Mouse (Mus musculus): ENCODE results near the gene Igf2bp1. TPM values are rescaled to one million over a fixed set of nuclear protein-coding genes. Genes with fewer than 3 reads are reported as not detected.

Gene Igf2bp1
- total and polyA plus RNA-seq, 3 experiments, result 49.1 to 113 (median 52.6) TPM

- H3K36me3 ChIP-seq (replicated peaks), result peaks cover 78% of the 10 kb centered on the region
- no peak for DNase-seq (ENCODE audit: low spot score)
- no peak for ATAC-seq (ENCODE audit: extremely low read depth, insufficient number of reproducible peaks, low FRiP score, poor library complexity, severe bottlenecking)
Observed at GRCm38 (mm10) chr11:95959152-95959551, 46.6 kb downstream of the Igf2bp1 start.

GRCm38 (mm10) chr11:95958251-95958650 lies 47.5 kb downstream of the Igf2bp1 start:
- TF ChIP-seq POLR2AphosphoS5 (IDR thresholded peaks at IDR 0.05; ENCODE audit: insufficient replicate concordance, low read depth, low read length) (no peak), GATA2 (IDR thresholded peaks at IDR 0.05; ENCODE audit: borderline replicate concordance, low read depth, low read length) (no peak), CTCF (IDR thresholded peaks at IDR 0.05; ENCODE audit: low read depth, low read length) (no peak), TAL1 (conservative IDR thresholded peaks at IDR 0.05; ENCODE audit: low read depth, low read length) (no peak), GATA1 (IDR thresholded peaks at IDR 0.05; ENCODE audit: borderline replicate concordance, low read length) (no peak)
- Histone ChIP-seq H3K4me3 (ENCODE audit: low read depth, low read length) (no peak overlapping the region), H3K27me3 (ENCODE audit: insufficient read depth, low read length) (no peaks in the 10 kb centered on the region)

More at GRCm38 (mm10) chr11:95959152-95959551, 46.6 kb downstream of the Igf2bp1 start:
- Histone ChIP-seq H3K4me3 (ENCODE audit: low read depth, low read length) (no peak overlapping the region), H3K4me1 (ENCODE audit: insufficient read depth, low read depth, low read length) (peaks cover 27% of the 10 kb centered on the region), H3K27me3 (ENCODE audit: insufficient read depth, low read length) (no peaks in the 10 kb centered on the region), H3K9me3 (replicated peaks) (no peaks in the 10 kb centered on the region)
- TF ChIP-seq GATA1 (IDR thresholded peaks at IDR 0.05; ENCODE audit: borderline replicate concordance, low read length) (no peak), TAL1 (conservative IDR thresholded peaks at IDR 0.05; ENCODE audit: low read depth, low read length) (no peak), GATA2 (IDR thresholded peaks at IDR 0.05; ENCODE audit: borderline replicate concordance, low read depth, low read length) (no peak), POLR2AphosphoS5 (IDR thresholded peaks at IDR 0.05; ENCODE audit: insufficient replicate concordance, low read depth, low read length) (no peak)

GRCm38 (mm10) chr11:95957407-95957806 lies 48.3 kb downstream of the Igf2bp1 start:
- no peaks in the 10 kb centered on the region for H3K9me3 ChIP-seq (replicated peaks)
- no peak for ATAC-seq (ENCODE audit: extremely low read depth, insufficient number of reproducible peaks, low FRiP score, poor library complexity, severe bottlenecking)
- peaks cover 20% of the 10 kb centered on the region for H3K4me1 ChIP-seq (ENCODE audit: insufficient read depth, low read depth, low read length)
- H3K27me3 ChIP-seq (ENCODE audit: insufficient read depth, low read length), result no peaks in the 10 kb centered on the region
- H3K4me3 ChIP-seq (ENCODE audit: low read depth, low read length), result no peak overlapping the region
- peaks cover 62% of the 10 kb centered on the region for H3K36me3 ChIP-seq (replicated peaks)
- no peak for DNase-seq (ENCODE audit: low spot score)
- TF ChIP-seq GATA1 (IDR thresholded peaks at IDR 0.05; ENCODE audit: borderline replicate concordance, low read length) (no peak), GATA2 (IDR thresholded peaks at IDR 0.05; ENCODE audit: borderline replicate concordance, low read depth, low read length) (no peak), TAL1 (conservative IDR thresholded peaks at IDR 0.05; ENCODE audit: low read depth, low read length) (no peak), CTCF (IDR thresholded peaks at IDR 0.05; ENCODE audit: low read depth, low read length) (no peak), POLR2AphosphoS5 (IDR thresholded peaks at IDR 0.05; ENCODE audit: insufficient replicate concordance, low read depth, low read length) (no peak)

More at GRCm38 (mm10) chr11:95958251-95958650, 47.5 kb downstream of the Igf2bp1 start:
- ATAC-seq (ENCODE audit: extremely low read depth, insufficient number of reproducible peaks, low FRiP score, poor library complexity, severe bottlenecking) (no peak), DNase-seq (ENCODE audit: low spot score) (no peak)
- H3K36me3 ChIP-seq (replicated peaks), result peaks cover 71% of the 10 kb centered on the region
- H3K9me3 ChIP-seq (replicated peaks), result no peaks in the 10 kb centered on the region
- peaks cover 22% of the 10 kb centered on the region for H3K4me1 ChIP-seq (ENCODE audit: insufficient read depth, low read depth, low read length)

- no peaks in the 10 kb centered on the region for H3K9me3 ChIP-seq (replicated peaks)
- no peak for TF ChIP-seq CTCF (IDR thresholded peaks at IDR 0.05; ENCODE audit: low read depth, low read length)
- no peak for TF ChIP-seq POLR2AphosphoS5 (IDR thresholded peaks at IDR 0.05; ENCODE audit: insufficient replicate concordance, low read depth, low read length)
- no peak for TF ChIP-seq GATA1 (IDR thresholded peaks at IDR 0.05; ENCODE audit: borderline replicate concordance, low read length)
- no peak for TF ChIP-seq GATA2 (IDR thresholded peaks at IDR 0.05; ENCODE audit: borderline replicate concordance, low read depth, low read length)
- no peak for TF ChIP-seq TAL1 (conservative IDR thresholded peaks at IDR 0.05; ENCODE audit: low read depth, low read length)
- H3K27me3 ChIP-seq (ENCODE audit: insufficient read depth, low read length), result 0 out of 2 replicates have a peak, but pooled peaks cover 3% of the 10 kb centered on the region
- ATAC-seq (ENCODE audit: extremely low read depth, insufficient number of reproducible peaks, low FRiP score, poor library complexity, severe bottlenecking) (no peak), DNase-seq (ENCODE audit: low spot score) (no peak)
- peaks cover 23% of the 10 kb centered on the region for H3K36me3 ChIP-seq (replicated peaks)
- H3K4me1 ChIP-seq (ENCODE audit: insufficient read depth, low read depth, low read length), result peaks cover 3% of the 10 kb centered on the region; the same call in 1 of the 2 replicates
- H3K4me3 ChIP-seq (ENCODE audit: low read depth, low read length), result no peak overlapping the region
Observed at GRCm38 (mm10) chr11:95953313-95953712, 52.4 kb downstream of the Igf2bp1 start.

GRCm38 (mm10) chr11:95945838-95946472 lies 59.8 kb downstream of the Igf2bp1 start:
- Histone ChIP-seq H3K27me3 (ENCODE audit: insufficient read depth, low read length) (peaks cover 41% of the 10 kb centered on the region), H3K4me1 (ENCODE audit: insufficient read depth, low read depth, low read length) (no peaks in the 10 kb centered on the region; the same call in 1 of the 2 replicates), H3K36me3 (replicated peaks) (no peaks in the 10 kb centered on the region), H3K9me3 (replicated peaks) (no peaks in the 10 kb centered on the region), H3K4me3 (ENCODE audit: low read depth, low read length) (no peak overlapping the region)
- ATAC-seq (ENCODE audit: extremely low read depth, insufficient number of reproducible peaks, low FRiP score, poor library complexity, severe bottlenecking) (no peak), DNase-seq (ENCODE audit: low spot score) (no peak)
- TF ChIP-seq CTCF (IDR thresholded peaks at IDR 0.05; ENCODE audit: low read depth, low read length) (no peak), GATA1 (IDR thresholded peaks at IDR 0.05; ENCODE audit: borderline replicate concordance, low read length) (no peak), POLR2AphosphoS5 (IDR thresholded peaks at IDR 0.05; ENCODE audit: insufficient replicate concordance, low read depth, low read length) (no peak), GATA2 (IDR thresholded peaks at IDR 0.05; ENCODE audit: borderline replicate concordance, low read depth, low read length) (no peak), TAL1 (conservative IDR thresholded peaks at IDR 0.05; ENCODE audit: low read depth, low read length) (no peak)

- DNase-seq (ENCODE audit: low spot score) (no peak), ATAC-seq (ENCODE audit: extremely low read depth, insufficient number of reproducible peaks, low FRiP score, poor library complexity, severe bottlenecking) (no peak)
- no peak overlapping the region for H3K4me3 ChIP-seq (ENCODE audit: low read depth, low read length)
- no peaks in the 10 kb centered on the region for H3K4me1 ChIP-seq (ENCODE audit: insufficient read depth, low read depth, low read length)
- peaks cover 31% of the 10 kb centered on the region for H3K27me3 ChIP-seq (ENCODE audit: insufficient read depth, low read length)
- no peaks in the 10 kb centered on the region for H3K9me3 ChIP-seq (replicated peaks)
- no peak for TF ChIP-seq TAL1 (conservative IDR thresholded peaks at IDR 0.05; ENCODE audit: low read depth, low read length)
- no peak for TF ChIP-seq CTCF (IDR thresholded peaks at IDR 0.05; ENCODE audit: low read depth, low read length)
- TF ChIP-seq POLR2AphosphoS5 (IDR thresholded peaks at IDR 0.05; ENCODE audit: insufficient replicate concordance, low read depth, low read length), result no peak
- no peak for TF ChIP-seq GATA1 (IDR thresholded peaks at IDR 0.05; ENCODE audit: borderline replicate concordance, low read length)
- TF ChIP-seq GATA2 (IDR thresholded peaks at IDR 0.05; ENCODE audit: borderline replicate concordance, low read depth, low read length), result no peak
- no peaks in the 10 kb centered on the region for H3K36me3 ChIP-seq (replicated peaks)
Observed at GRCm38 (mm10) chr11:95939828-95940507, 65.8 kb downstream of the Igf2bp1 start.
